10 mouse cellular contexts compared by ENCODE assay signal in genomic region chr1:53032550-53032949, GRCm38 (mm10). TPM values are rescaled to one million over a fixed set of nuclear protein-coding genes. Genes with fewer than 3 reads are reported as not detected.
A peak's percentile ranks its signal among the peaks of the same experiment; 100 is the strongest.
DNase-seq lines count a peak whose midpoint lies in the region; ATAC-seq and TF ChIP-seq lines count a peak whose summit lies in the region.
"Had no signal": no experiment of that assay in that cellular context is flagged by ENCODE, and none has a peak within 500 bp of the region (broad histone marks: within the 10 kb centered on the region; RNA-seq: fewer than 3 reads in every experiment).

No protein-coding gene starts in this region.

- peak; percentile 86 for ATAC-seq in frontal cortex, adult (ENCODE audit: low TSS enrichment)
- no peak for ATAC-seq in limb, embryonic 14.5 days (ENCODE audit: low FRiP score, low read depth)
- ATAC-seq in megakaryocyte, adult 5-6 weeks (ENCODE audit: poor library complexity, severe bottlenecking), result no peak

- H3K36me3 ChIP-seq in limb, embryonic 14.5 days (ENCODE audit: control insufficient read depth, insufficient read depth, low read length), result no peaks in the 10 kb centered on the region
- H3K36me3 ChIP-seq in limb, embryonic 10.5 days, result no peaks in the 10 kb centered on the region
- H3K36me3 ChIP-seq: neural tube, embryonic 13.5 days had no signal

- H3K27ac ChIP-seq in limb, embryonic 14.5 days (replicated peaks; ENCODE audit: low read depth, low read length), result no peak overlapping the region
- no peak overlapping the region for H3K27ac ChIP-seq in limb, embryonic 10.5 days
- H3K27ac ChIP-seq: neural tube, embryonic 13.5 days had no signal

- H3K4me1 ChIP-seq in limb, embryonic 14.5 days (ENCODE audit: control insufficient read depth, insufficient read depth, low read length), result no peaks in the 10 kb centered on the region
- H3K4me1 ChIP-seq in limb, embryonic 10.5 days, result no peaks in the 10 kb centered on the region
- H3K4me1 ChIP-seq: neural tube, embryonic 13.5 days had no signal

- no peaks in the 10 kb centered on the region for H3K9me3 ChIP-seq in limb, embryonic 14.5 days (ENCODE audit: control insufficient read depth, low read length)
- H3K9me3 ChIP-seq in limb, embryonic 10.5 days (replicated peaks), result no peaks in the 10 kb centered on the region
- H3K9me3 ChIP-seq: neural tube, embryonic 13.5 days had no signal

- H3K9ac ChIP-seq in limb, embryonic 14.5 days (ENCODE audit: low read depth, low read length, severe bottlenecking), result no peak overlapping the region
- H3K9ac ChIP-seq: neural tube, embryonic 13.5 days had no signal

- H3K4me2 ChIP-seq in limb, embryonic 14.5 days (replicated peaks; ENCODE audit: low read depth, low read length, severe bottlenecking), result no peak overlapping the region
- H3K4me2 ChIP-seq: neural tube, embryonic 13.5 days had no signal

- no peak for TF ChIP-seq POLR2A in limb, embryonic 14.5 days (IDR thresholded peaks at IDR 0.05; ENCODE audit: borderline replicate concordance, extremely low read depth, insufficient read depth, insufficient read length)

- H3K4me3 ChIP-seq in limb, embryonic 14.5 days (replicated peaks; ENCODE audit: low read length), result no peak overlapping the region
- no peak overlapping the region for H3K4me3 ChIP-seq in limb, embryonic 10.5 days
- H3K4me3 ChIP-seq: neural tube, embryonic 13.5 days had no signal

- H3K27me3 ChIP-seq in limb, embryonic 14.5 days (ENCODE audit: control insufficient read depth, insufficient read depth, low read length), result no peaks in the 10 kb centered on the region
- H3K27me3 ChIP-seq in limb, embryonic 10.5 days (ENCODE audit: low read depth, poor library complexity, severe bottlenecking), result no peaks in the 10 kb centered on the region
- H3K27me3 ChIP-seq: neural tube, embryonic 13.5 days had no signal

- DNase-seq in frontal cortex, postnatal 14 days (ENCODE audit: low spot score in 2 of 2), result no peak
- peak; percentile 43 for DNase-seq in limb, embryonic 14.5 days (ENCODE audit: low spot score)
- DNase-seq in limb, embryonic 10.5 days (ENCODE audit: low spot score), result no peak
- DNase-seq in R1 (ENCODE audit: low read depth, low spot score), result peak; percentile 46
- peak; percentile 22 for DNase-seq in mesoderm, embryonic 11.5 days (ENCODE audit: low read depth, low spot score)
- no peak for DNase-seq in T-cell, adult 2 months (ENCODE audit: low spot score)

RNA-seq across cellular contexts. Expression of gene 1700019D03Rik, which starts 12.6 kb away (rescaled TPM):
- 0.96 and 0.97 TPM in 2 replicates for polyA plus RNA-seq in limb, embryonic 14.5 days (2012; rRNA removed)
- polyA plus RNA-seq in limb, embryonic 14.5 days (2014; fragmentation: Nextera tagmentation; extraction: Ambion mirVana), result 3.2 and 3.5 TPM in 2 replicates
- polyA plus RNA-seq in limb, embryonic 10.5 days (2016; fragmentation: Nextera tagmentation; extraction: Ambion mirVana), result 0.84 and 1.1 TPM in 2 replicates
- 0.18 TPM in 1 of 2 replicates, not detected in the other for total RNA-seq in megakaryocyte, adult 5-6 weeks (2015)
- 0.18 TPM in 1 of 2 replicates, not detected in the other for total RNA-seq in megakaryocyte, adult 5-6 weeks (2017)

RNA-seq across cellular contexts. Expression of gene Mstn, which starts 28.9 kb away (rescaled TPM):
- polyA plus RNA-seq in limb, embryonic 14.5 days (2012; rRNA removed), result 8.6 and 9.2 TPM in 2 replicates
- 15.0 and 20.4 TPM in 2 replicates for polyA plus RNA-seq in limb, embryonic 14.5 days (2014; fragmentation: Nextera tagmentation; extraction: Ambion mirVana)
- polyA plus RNA-seq in limb, embryonic 10.5 days (2016; fragmentation: Nextera tagmentation; extraction: Ambion mirVana), result 0.88 and 1.2 TPM in 2 replicates
- not detected in 2 replicates for total RNA-seq in megakaryocyte, adult 5-6 weeks (2015)
- not detected in 2 replicates for total RNA-seq in megakaryocyte, adult 5-6 weeks (2017)
- total RNA-seq: adrenal gland, adult 18-20 months had no signal

Comparison
In these comparisons a context has a peak if more than half of its experiments do, and no peak if none do; other contexts are left out.
1. DNase-seq: peak in limb, embryonic 14.5 days (single experiment), R1 (single experiment) and mesoderm, embryonic 11.5 days (single experiment); none in frontal cortex, postnatal 14 days (0 of 2), limb, embryonic 10.5 days (single experiment) and T-cell, adult 2 months (single experiment).